Mouse (Mus musculus): ENCODE measurements around the gene Itga8.

- TF ChIP-seq CTCF (IDR thresholded peaks at IDR 0.05; ENCODE audit: insufficient read depth, low read depth, low read length) = no peak
- TF ChIP-seq POLR2A (IDR thresholded peaks at IDR 0.05; ENCODE audit: insufficient read depth, low read depth, low read length) = no peak
These were observed 194.5 kb downstream of the Itga8 start for GRCm38 (mm10) chr2:12107265-12107664.
